Mouse (Mus musculus): Measurements from ENCODE around the gene Klc2.

DNA sequence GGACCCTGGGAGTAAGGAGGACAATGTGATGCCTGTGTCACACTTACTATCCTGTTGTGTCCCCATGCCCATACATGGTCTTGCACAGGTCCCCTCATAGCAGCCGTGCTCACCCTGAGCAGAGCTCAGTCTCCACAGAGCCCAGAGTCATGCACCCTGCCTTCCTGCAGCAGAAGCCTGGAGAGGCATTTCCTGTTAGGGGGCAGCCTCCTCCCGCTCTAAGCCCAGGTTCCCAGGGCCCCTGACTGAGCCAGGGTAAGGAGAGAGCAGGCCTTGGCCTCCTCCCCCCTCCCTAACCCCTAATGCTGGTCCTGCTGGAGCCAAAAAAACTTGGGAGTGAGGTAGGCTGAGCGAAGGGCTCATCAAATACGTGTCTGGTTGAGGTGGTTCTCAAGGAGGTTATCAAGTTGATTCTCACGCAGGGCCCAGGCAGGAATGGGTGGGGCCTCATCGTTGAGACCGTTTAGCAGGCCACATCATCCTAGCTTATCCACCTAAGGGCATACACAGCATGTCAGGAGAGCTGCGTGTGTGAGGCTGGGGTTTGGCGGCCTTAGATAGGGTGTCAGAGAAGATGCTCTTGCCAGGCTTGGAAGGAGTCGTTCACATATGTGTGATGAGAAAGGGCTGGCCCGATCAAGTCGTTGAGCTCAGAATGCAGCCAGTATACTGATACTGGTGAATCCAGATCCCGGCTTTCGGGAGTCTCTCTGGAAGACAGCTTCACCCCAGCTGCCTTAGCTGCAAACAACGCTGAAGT, 51.1 kb downstream of the Klc2 start:
- TF ChIP-seq CTCF (IDR thresholded peaks at IDR 0.05; ENCODE audit: borderline replicate concordance, extremely low read depth, insufficient read depth, insufficient read length) = no peak
- TF ChIP-seq POLR2A (IDR thresholded peaks at IDR 0.05; ENCODE audit: borderline replicate concordance, extremely low read depth, insufficient read depth, insufficient read length, poor library complexity, severe bottlenecking) = no peak

Measured in brain, embryonic 14.5 days (tissue).